Mouse (Mus musculus) ovary, postnatal 14 days (tissue): Measurements from ENCODE around the gene Serpinb7.

Experiments
- DNase-seq: peaks from one replicate; pipeline ENCODE4 v3.0.0; 2022; ENCODE audit warnings: low spot score

Gene Serpinb7

DNA sequence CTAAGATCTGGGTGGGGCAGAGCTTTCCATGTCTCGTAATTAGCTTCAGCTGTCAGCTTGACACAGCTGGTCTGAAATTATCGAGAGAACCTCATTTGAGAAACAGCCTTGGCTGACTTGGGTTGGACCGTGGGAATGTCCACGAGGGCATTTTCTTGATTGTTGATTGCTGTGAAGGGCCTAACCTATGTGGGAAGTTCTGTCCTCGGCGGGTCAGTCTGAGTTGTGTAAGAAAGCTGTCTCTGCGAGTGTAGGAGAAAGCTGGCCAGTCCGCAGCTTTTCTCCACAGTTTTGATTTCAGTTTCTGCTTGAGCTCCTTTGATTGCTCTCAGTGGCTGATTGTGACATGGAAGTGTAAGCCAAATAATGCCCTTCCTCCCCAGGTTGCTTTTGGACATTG is 90.1 kb downstream of the Serpinb7 start:
- DNase-seq, result no peak

DNA sequence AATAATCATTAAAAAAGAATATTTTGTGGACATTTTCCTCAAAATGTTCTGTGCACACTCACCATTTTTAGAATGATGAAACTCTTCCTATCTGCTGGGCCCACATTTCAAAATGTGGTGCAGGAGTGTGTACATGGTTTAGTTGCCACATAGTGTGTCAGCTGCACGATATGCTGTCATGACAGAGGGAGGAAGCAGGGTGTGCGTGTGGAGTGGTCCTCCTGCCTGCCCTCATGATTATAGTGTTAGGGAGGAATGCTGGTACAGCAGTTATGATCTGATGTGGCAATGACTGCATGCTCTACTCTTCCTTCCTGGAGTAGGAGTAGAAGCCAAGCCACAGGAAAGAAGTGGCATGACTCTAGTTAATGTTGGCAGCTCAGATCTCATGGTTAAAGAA is 97.3 kb downstream of the Serpinb7 start:
- no peak for DNase-seq

DNA sequence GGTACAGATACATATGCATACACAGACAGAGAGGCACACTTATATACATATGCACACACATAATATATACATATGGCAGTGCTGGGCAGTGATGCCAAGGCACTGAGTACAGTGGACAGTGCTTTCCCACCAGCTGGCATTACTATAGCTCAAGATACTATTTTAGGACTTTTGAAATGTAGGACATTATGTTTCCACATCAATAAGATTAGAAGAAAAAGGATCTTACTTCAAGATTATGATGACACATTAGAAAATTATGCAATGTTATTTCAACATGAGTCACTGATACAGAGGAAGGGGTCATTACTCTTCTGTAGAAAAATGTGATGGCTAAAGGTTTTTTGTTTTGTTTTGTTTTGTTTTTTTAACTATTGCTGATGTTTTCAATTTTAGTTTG is 102.6 kb downstream of the Serpinb7 start:
- DNase-seq, result no peak
